Mouse (Mus musculus): ENCODE measurements around the gene Fam210b. TPM values are rescaled to one million over a fixed set of nuclear protein-coding genes. Genes with fewer than 3 reads are reported as not detected.

Gene Fam210b
- polyA plus RNA-seq, 1 experiment from 2014 or later: 21.3 TPM

GRCm38 (mm10) chr2:172381341-172381740 is 36.0 kb downstream of the Fam210b start:
- Histone ChIP-seq H3K4me2 (replicated peaks) (no peak overlapping the region), H3K36me3 (peaks cover 61% of the 10 kb centered on the region), H3K27me3 (no peaks in the 10 kb centered on the region), H3K9me3 (replicated peaks) (no peaks in the 10 kb centered on the region), H3K9ac (no peak overlapping the region), H3K4me1 (no peaks in the 10 kb centered on the region), H3K27ac (replicated peaks) (no peak overlapping the region), H3K4me3 (replicated peaks) (no peak overlapping the region)
- 91% methylated on average over 11 of the region's 11 CpGs for WGBS
- no peak for ATAC-seq (ENCODE audit: insufficient number of reproducible peaks, low FRiP score, low TSS enrichment, low read depth)

GRCm38 (mm10) chr2:172381898-172382297 is 36.5 kb downstream of the Fam210b start:
- WGBS: 83% methylated on average over 12 of the region's 12 CpGs
- Histone ChIP-seq H3K36me3 (peaks cover 58% of the 10 kb centered on the region), H3K27ac (replicated peaks) (no peak overlapping the region), H3K9ac (no peak overlapping the region), H3K9me3 (replicated peaks) (no peaks in the 10 kb centered on the region), H3K27me3 (no peaks in the 10 kb centered on the region), H3K4me1 (no peaks in the 10 kb centered on the region), H3K4me2 (replicated peaks) (no peak overlapping the region), H3K4me3 (replicated peaks) (no peak overlapping the region)
- no peak for ATAC-seq (ENCODE audit: insufficient number of reproducible peaks, low FRiP score, low TSS enrichment, low read depth)

GRCm38 (mm10) chr2:172384715-172385114 is 39.4 kb downstream of the Fam210b start:
- no peaks in the 10 kb centered on the region for H3K4me1 ChIP-seq
- no peak overlapping the region for H3K9ac ChIP-seq
- H3K4me3 ChIP-seq (replicated peaks): no peak overlapping the region
- no peak overlapping the region for H3K4me2 ChIP-seq (replicated peaks)
- no peak overlapping the region for H3K27ac ChIP-seq (replicated peaks)
- H3K27me3 ChIP-seq: no peaks in the 10 kb centered on the region
- no peaks in the 10 kb centered on the region for H3K9me3 ChIP-seq (replicated peaks)
- ATAC-seq (ENCODE audit: insufficient number of reproducible peaks, low FRiP score, low TSS enrichment, low read depth): no peak
- H3K36me3 ChIP-seq: peaks cover 31% of the 10 kb centered on the region
- WGBS: 93% methylated on average over 3 of the region's 3 CpGs

GRCm38 (mm10) chr2:172390341-172390740 is 45.0 kb downstream of the Fam210b start:
- Histone ChIP-seq H3K27ac (replicated peaks) (no peak overlapping the region), H3K4me3 (replicated peaks) (no peak overlapping the region), H3K27me3 (no peaks in the 10 kb centered on the region), H3K4me2 (replicated peaks) (no peak overlapping the region), H3K36me3 (no peaks in the 10 kb centered on the region), H3K4me1 (no peaks in the 10 kb centered on the region), H3K9ac (no peak overlapping the region), H3K9me3 (replicated peaks) (no peaks in the 10 kb centered on the region)
- no peak for ATAC-seq (ENCODE audit: insufficient number of reproducible peaks, low FRiP score, low TSS enrichment, low read depth)
- WGBS: 43% methylated on average over 6 of the region's 6 CpGs

- WGBS: 59% methylated on average over 10 of the region's 10 CpGs
- no peaks in the 10 kb centered on the region for H3K27me3 ChIP-seq
- H3K4me3 ChIP-seq (replicated peaks): no peak overlapping the region
- H3K9me3 ChIP-seq (replicated peaks): no peaks in the 10 kb centered on the region
- no peaks in the 10 kb centered on the region for H3K4me1 ChIP-seq
- H3K27ac ChIP-seq (replicated peaks): no peak overlapping the region
- H3K4me2 ChIP-seq (replicated peaks): no peak overlapping the region
- H3K36me3 ChIP-seq: no peaks in the 10 kb centered on the region
- no peak for ATAC-seq (ENCODE audit: insufficient number of reproducible peaks, low FRiP score, low TSS enrichment, low read depth)
- H3K9ac ChIP-seq: no peak overlapping the region
Measured at GRCm38 (mm10) chr2:172392041-172392521, 46.7 kb downstream of the Fam210b start.

GRCm38 (mm10) chr2:172393391-172394051 is 48.2 kb downstream of the Fam210b start, which contains the start of gene Cass4:
TSS of gene Cass4 (plus strand) at chr2:172393794.
- Histone ChIP-seq H3K9me3 (replicated peaks) (no peaks in the 10 kb centered on the region), H3K36me3 (no peaks in the 10 kb centered on the region), H3K4me2 (replicated peaks) (no peak within 1 kb of the TSS), H3K27me3 (no peaks in the 10 kb centered on the region), H3K27ac (replicated peaks) (no peak within 1 kb of the TSS), H3K9ac (no peak within 1 kb of the TSS), H3K4me1 (no peaks in the 10 kb centered on the region), H3K4me3 (replicated peaks) (no peak within 1 kb of the TSS)
- no peak; the same call in 1 of the 2 replicates for ATAC-seq (ENCODE audit: insufficient number of reproducible peaks, low FRiP score, low TSS enrichment, low read depth)
- 40% methylated on average over 13 of the region's 13 CpGs for WGBS

GRCm38 (mm10) chr2:172394052-172394392 is 48.7 kb downstream of the Fam210b start:
- no peaks in the 10 kb centered on the region for H3K4me1 ChIP-seq
- no peak overlapping the region for H3K9ac ChIP-seq
- no peaks in the 10 kb centered on the region for H3K27me3 ChIP-seq
- no peaks in the 10 kb centered on the region for H3K9me3 ChIP-seq (replicated peaks)
- no peak overlapping the region for H3K4me3 ChIP-seq (replicated peaks)
- H3K36me3 ChIP-seq: no peaks in the 10 kb centered on the region
- 74% methylated on average over 2 of the region's 2 CpGs for WGBS
- no peak overlapping the region for H3K27ac ChIP-seq (replicated peaks)
- no peak overlapping the region for H3K4me2 ChIP-seq (replicated peaks)
- ATAC-seq (ENCODE audit: insufficient number of reproducible peaks, low FRiP score, low TSS enrichment, low read depth): no peak

- Histone ChIP-seq H3K4me2 (replicated peaks) (no peak overlapping the region), H3K4me1 (no peaks in the 10 kb centered on the region), H3K9me3 (replicated peaks) (no peaks in the 10 kb centered on the region), H3K9ac (no peak overlapping the region), H3K36me3 (no peaks in the 10 kb centered on the region), H3K27ac (replicated peaks) (no peak overlapping the region), H3K4me3 (replicated peaks) (no peak overlapping the region), H3K27me3 (no peaks in the 10 kb centered on the region)
- ATAC-seq (ENCODE audit: insufficient number of reproducible peaks, low FRiP score, low TSS enrichment, low read depth): no peak
- 78% methylated on average over 4 of the region's 4 CpGs for WGBS
Measured at GRCm38 (mm10) chr2:172394671-172395070, 49.3 kb downstream of the Fam210b start.

GRCm38 (mm10) chr2:172395961-172396360 is 50.6 kb downstream of the Fam210b start:
- 40% methylated on average over 9 of the region's 9 CpGs for WGBS
- H3K9ac ChIP-seq: no peak overlapping the region
- H3K27me3 ChIP-seq: no peaks in the 10 kb centered on the region
- no peak overlapping the region for H3K27ac ChIP-seq (replicated peaks)
- no peak overlapping the region for H3K4me3 ChIP-seq (replicated peaks)
- H3K4me1 ChIP-seq: no peaks in the 10 kb centered on the region
- no peak overlapping the region for H3K4me2 ChIP-seq (replicated peaks)
- no peaks in the 10 kb centered on the region for H3K36me3 ChIP-seq
- no peak for ATAC-seq (ENCODE audit: insufficient number of reproducible peaks, low FRiP score, low TSS enrichment, low read depth)
- H3K9me3 ChIP-seq (replicated peaks): no peaks in the 10 kb centered on the region

GRCm38 (mm10) chr2:172399901-172400300 is 54.5 kb downstream of the Fam210b start:
- 49% methylated on average over 9 of the region's 9 CpGs for WGBS
- Histone ChIP-seq H3K4me1 (no peaks in the 10 kb centered on the region), H3K4me3 (replicated peaks) (no peak overlapping the region), H3K36me3 (no peaks in the 10 kb centered on the region), H3K9me3 (replicated peaks) (no peaks in the 10 kb centered on the region), H3K27ac (replicated peaks) (no peak overlapping the region), H3K4me2 (replicated peaks) (no peak overlapping the region), H3K9ac (no peak overlapping the region), H3K27me3 (no peaks in the 10 kb centered on the region)
- ATAC-seq (ENCODE audit: insufficient number of reproducible peaks, low FRiP score, low TSS enrichment, low read depth): no peak

- no peaks in the 10 kb centered on the region for H3K36me3 ChIP-seq
- no peak overlapping the region for H3K4me3 ChIP-seq (replicated peaks)
- 57% methylated on average over 13 of the region's 13 CpGs for WGBS
- no peaks in the 10 kb centered on the region for H3K27me3 ChIP-seq
- H3K9me3 ChIP-seq (replicated peaks): no peaks in the 10 kb centered on the region
- no peak for ATAC-seq (ENCODE audit: insufficient number of reproducible peaks, low FRiP score, low TSS enrichment, low read depth)
- H3K27ac ChIP-seq (replicated peaks): no peak overlapping the region; the same call in 1 of the 2 replicates
- H3K4me2 ChIP-seq (replicated peaks): no peak overlapping the region
- H3K9ac ChIP-seq: no peak overlapping the region
- H3K4me1 ChIP-seq: no peaks in the 10 kb centered on the region
Measured at GRCm38 (mm10) chr2:172401116-172401825, 55.9 kb downstream of the Fam210b start.
